Mouse (Mus musculus) kidney, adult 2 months (tissue): ENCODE data around the gene Tldc2. TPM values are rescaled to one million over a fixed set of nuclear protein-coding genes. Genes with fewer than 3 reads are reported as not detected.

ENCODE experiments used
- DNase-seq: peaks from one replicate; pipeline ENCODE4 v3.0.0; 2021
- H3K27ac ChIP-seq: fragments of 200-500 bp; 2 replicates; pipeline ENCODE4 v1.5.1; 2012; ENCODE audit warnings: low read depth, low read length, control low read depth, inconsistent platforms; ENCODE audit not compliant: insufficient read depth
- H3K27me3 ChIP-seq: fragments of 200-500 bp; replicated peaks from 2 replicates; pipeline ENCODE4 v1.6.1; 2012; ENCODE audit warnings: mild to moderate bottlenecking, moderate library complexity, low read length, inconsistent platforms; ENCODE audit not compliant: control insufficient read depth, insufficient read depth
- H3K36me3 ChIP-seq: fragments of 200-500 bp; 2 replicates; pipeline ENCODE4 v1.6.1; 2012; ENCODE audit warnings: mild to moderate bottlenecking, moderate library complexity, low read length, inconsistent platforms; ENCODE audit not compliant: control insufficient read depth, insufficient read depth
- H3K4me1 ChIP-seq: fragments of 200-500 bp; 2 replicates; pipeline ENCODE4 v1.6.1; 2011; ENCODE audit warnings: low read length; ENCODE audit not compliant: control insufficient read depth, insufficient read depth
- H3K4me3 ChIP-seq: fragments of 200-500 bp; 2 replicates; pipeline ENCODE4 v1.5.1; 2011; ENCODE audit warnings: mild to moderate bottlenecking, low read depth, low read length, control low read depth; ENCODE audit not compliant: insufficient read depth
- CTCF ChIP-seq: fragments of 200-500 bp; conservative IDR thresholded peaks from 2 replicates; pipeline ENCODE4 v1.5.1; 2011; ENCODE audit warnings: low read depth, mild to moderate bottlenecking, control low read depth, low read length, moderate library complexity, mixed read lengths; ENCODE audit not compliant: insufficient read depth, insufficient read length
- POLR2A ChIP-seq: fragments of 200-500 bp; IDR thresholded peaks from one replicate; pipeline ENCODE4 v1.6.1; 2011; ENCODE audit warnings: low read depth, low read length, control low read depth
- WGBS: fragments of 180-500 bp; shearing (Covaris S2); methylation state at CpG from one replicate; pipeline ENCODE4 v1.1.7; 2018; 5-methylcytosine and 5-hydroxymethylcytosine counted together
- polyA plus RNA-seq: library from polyadenylated mRNA; depleted of rRNA; stranded (reverse); fragments of >200 nt; gene quantifications from 2 replicates; pipeline ENCODE4 v1.2.3, GENCODE M21; 2012

Tldc2 gene
- polyA plus RNA-seq, 1 experiment: 11.3 TPM

DNA sequence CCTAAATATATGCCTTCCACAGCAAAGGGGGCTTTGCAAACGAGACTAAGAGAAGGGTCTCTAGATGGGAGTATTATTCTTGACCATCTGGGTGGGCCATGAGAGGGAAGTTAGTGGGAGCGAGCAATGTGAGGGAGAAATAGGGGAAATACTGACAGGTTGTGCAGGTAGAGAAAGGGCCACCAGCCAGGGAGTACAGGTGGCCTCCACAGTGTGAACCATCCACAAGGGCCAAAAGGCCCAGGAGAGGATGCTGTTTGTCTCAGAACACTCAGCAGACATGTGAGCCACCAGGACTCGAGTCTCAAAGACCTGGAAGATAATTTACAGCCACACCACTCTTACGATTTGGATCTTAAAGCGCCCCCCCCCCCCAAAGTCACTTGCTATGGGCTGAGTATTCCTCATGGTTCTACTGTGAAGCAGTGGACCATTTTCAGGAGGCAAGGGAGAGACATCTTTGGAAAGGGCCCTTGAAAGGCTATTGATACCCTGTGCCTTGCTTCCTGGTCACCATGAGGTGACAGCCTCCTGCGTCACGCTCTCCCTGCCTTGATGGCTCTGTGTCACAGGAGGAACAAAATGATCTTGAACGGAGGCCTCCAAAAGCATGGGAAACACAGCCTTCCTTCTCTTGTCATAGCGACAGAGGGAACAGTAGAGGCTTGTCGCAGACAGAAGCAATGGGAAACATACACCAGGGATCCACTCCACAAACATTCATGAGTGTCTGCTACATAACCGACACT lies 26.1 kb upstream of the Tldc2 start:
- Histone ChIP-seq H3K4me1 (peaks cover 16% of the 10 kb centered on the region), H3K36me3 (no peaks in the 10 kb centered on the region), H3K4me3 (no peak overlapping the region), H3K27me3 (no peaks in the 10 kb centered on the region), H3K27ac (no peak overlapping the region)
- TF ChIP-seq CTCF (no peak), POLR2A (no peak)
- WGBS: 88% methylated on average over 11 of the region's 11 CpGs
- no peak for DNase-seq

DNA sequence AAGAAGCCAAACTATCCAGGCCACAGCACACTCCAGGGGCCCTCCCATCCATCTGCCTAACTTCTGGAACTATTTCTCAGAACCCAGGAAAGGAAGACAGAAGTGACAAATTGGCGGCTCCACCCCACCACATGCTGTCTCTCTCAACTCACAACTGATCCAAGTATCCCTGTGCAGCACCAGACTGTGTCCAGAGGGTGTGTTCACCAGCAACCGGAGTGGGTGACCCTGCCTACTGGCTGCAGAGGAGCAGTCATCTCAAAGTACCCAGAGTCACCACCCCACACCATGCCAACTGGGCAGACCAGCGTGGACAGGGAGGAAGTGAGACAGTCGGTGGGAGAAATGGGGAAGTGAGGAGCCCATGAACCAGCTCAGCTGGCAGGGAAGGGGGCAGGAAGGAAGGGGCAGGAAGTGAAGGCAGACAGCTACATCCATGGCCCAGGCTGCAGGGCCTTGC lies 23.6 kb upstream of the Tldc2 start:
- H3K4me3 ChIP-seq: no peak overlapping the region
- TF ChIP-seq CTCF (no peak), POLR2A (no peak)
- H3K27me3 ChIP-seq: no peaks in the 10 kb centered on the region
- peaks cover 20% of the 10 kb centered on the region for H3K4me1 ChIP-seq
- H3K36me3 ChIP-seq: no peaks in the 10 kb centered on the region
- H3K27ac ChIP-seq: peak overlapping the region; percentile 42; the same call in 1 of the 2 replicates
- no peak for DNase-seq
- WGBS: 58% methylated on average over 4 of the region's 4 CpGs

DNA sequence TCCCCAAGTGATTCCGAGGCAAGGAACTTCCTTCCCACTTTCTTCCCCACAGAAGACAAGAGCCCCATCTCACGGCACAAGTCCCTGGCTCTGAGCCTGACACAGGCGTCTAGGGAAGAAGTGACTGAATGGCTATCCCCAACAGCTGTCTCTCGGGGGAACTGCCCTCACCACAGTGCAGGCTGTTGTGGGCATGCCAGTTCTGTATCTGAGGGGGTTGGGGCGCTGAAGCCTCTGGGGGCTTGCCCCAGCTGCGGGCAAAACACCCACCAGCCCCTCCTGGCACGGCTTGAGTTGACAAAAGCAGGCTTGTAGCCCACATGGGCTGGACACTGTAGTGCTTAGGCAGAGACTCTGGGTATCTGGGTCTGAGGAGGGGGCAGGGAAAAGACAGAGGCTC lies 22.7 kb upstream of the Tldc2 start:
- H3K27ac ChIP-seq: no peak overlapping the region
- H3K4me3 ChIP-seq: no peak overlapping the region
- no peaks in the 10 kb centered on the region for H3K36me3 ChIP-seq
- H3K4me1 ChIP-seq: peaks cover 23% of the 10 kb centered on the region
- WGBS: 62% methylated on average over 7 of the region's 7 CpGs
- no peaks in the 10 kb centered on the region for H3K27me3 ChIP-seq
- DNase-seq: no peak
- TF ChIP-seq POLR2A (no peak), CTCF (no peak)

DNA sequence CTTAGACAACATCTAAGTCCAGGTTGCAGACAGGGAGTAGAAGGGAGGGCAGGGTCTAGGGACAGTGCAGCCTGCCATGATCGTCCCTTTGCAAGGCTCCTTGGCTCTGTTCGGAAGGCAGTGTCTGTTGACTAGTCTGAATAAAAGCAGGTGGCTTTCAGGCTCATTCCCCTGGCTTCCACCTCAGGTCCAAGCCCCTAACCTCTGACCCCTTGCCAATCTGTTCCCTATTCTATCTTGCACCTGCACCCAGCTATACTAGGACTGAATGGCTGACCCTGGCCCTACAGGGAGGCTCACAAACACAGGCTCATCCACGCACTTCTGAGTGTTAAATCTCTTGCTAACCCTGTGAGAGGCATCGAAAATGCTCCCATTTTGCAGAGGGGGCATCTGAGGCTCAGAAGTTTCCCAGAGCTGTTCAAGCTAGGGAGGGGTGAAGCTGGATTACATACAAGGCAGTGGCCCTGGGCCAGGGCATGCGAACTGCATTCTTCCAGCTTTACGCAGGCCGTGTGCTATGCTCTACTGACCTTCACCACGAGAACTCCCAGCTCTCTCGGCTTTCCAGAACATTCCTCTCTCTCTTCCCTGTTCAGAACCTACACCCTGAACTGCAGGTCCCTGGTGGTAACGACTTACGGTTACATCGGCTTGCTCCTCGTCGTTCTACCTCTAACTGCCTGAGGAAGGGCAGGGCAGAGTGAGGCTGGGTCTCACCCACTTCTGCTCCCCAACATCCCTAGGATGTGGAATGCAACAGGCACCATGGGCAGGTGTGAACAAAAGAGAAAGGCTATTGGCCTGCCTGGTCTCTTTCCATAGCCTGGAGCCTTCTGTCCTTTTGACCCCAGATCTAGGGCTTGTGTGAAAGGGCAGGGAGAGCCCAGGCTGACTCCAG lies 21.6 kb upstream of the Tldc2 start:
- WGBS: 49% methylated on average over 14 of the region's 14 CpGs
- peak; percentile 65 for DNase-seq
- Histone ChIP-seq H3K36me3 (no peaks in the 10 kb centered on the region), H3K27me3 (no peaks in the 10 kb centered on the region), H3K4me3 (no peak overlapping the region), H3K4me1 (peaks cover 32% of the 10 kb centered on the region), H3K27ac (peak overlapping the region; percentile 30)
- no peak for TF ChIP-seq CTCF
- no peak for TF ChIP-seq POLR2A

GRCm38 (mm10) chr2:157065879-157066226 lies 21.0 kb upstream of the Tldc2 start:
- Histone ChIP-seq H3K27me3 (no peaks in the 10 kb centered on the region), H3K27ac (peak overlapping the region; percentile 30), H3K36me3 (no peaks in the 10 kb centered on the region), H3K4me1 (peaks cover 37% of the 10 kb centered on the region), H3K4me3 (no peak overlapping the region)
- TF ChIP-seq POLR2A (no peak), CTCF (no peak)
- 55% methylated on average over 7 of the region's 7 CpGs for WGBS
- DNase-seq: peak; percentile 40

DNA sequence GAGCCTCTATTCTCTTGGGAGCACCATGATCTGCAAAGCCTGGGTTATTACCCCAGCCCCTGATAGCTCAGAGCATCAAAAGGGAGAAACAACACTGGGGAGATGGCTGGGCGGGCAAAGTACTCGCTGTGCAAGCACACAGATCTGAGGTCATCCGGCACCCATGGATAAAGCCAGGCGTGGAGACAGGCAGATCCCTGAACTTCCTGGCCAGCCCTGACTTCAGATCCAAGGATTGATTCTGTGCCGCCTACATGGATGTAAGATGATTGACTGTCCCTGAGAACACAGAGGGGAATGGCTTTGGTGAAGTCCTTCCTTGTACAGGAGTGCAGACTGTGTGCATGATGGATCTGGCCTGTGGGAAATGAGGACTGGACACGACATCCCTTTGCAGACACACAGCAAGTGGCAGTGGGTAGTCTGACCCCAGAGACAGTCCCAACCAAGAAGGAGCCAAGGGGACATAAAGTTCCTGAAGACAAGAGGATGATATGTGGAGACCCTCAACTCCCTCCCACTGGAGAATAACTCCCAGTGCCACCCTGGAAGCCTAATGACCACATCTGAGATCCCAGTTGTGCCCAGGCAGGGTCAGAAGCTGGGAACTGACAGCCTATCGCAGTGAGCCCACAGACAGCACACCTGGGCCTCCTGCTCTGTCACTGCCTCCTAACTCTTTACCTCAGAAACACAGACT lies 20.0 kb upstream of the Tldc2 start:
- no peak for TF ChIP-seq CTCF
- no peak for TF ChIP-seq POLR2A
- H3K27me3 ChIP-seq: no peaks in the 10 kb centered on the region
- 74% methylated on average over 7 of the region's 7 CpGs for WGBS
- DNase-seq: no peak
- peaks cover 39% of the 10 kb centered on the region for H3K4me1 ChIP-seq
- no peaks in the 10 kb centered on the region for H3K36me3 ChIP-seq
- H3K4me3 ChIP-seq: no peak overlapping the region
- no peak overlapping the region for H3K27ac ChIP-seq
